Comparison of ENCODE assay signal across 10 mouse cellular contexts in the genomic region with DNA sequence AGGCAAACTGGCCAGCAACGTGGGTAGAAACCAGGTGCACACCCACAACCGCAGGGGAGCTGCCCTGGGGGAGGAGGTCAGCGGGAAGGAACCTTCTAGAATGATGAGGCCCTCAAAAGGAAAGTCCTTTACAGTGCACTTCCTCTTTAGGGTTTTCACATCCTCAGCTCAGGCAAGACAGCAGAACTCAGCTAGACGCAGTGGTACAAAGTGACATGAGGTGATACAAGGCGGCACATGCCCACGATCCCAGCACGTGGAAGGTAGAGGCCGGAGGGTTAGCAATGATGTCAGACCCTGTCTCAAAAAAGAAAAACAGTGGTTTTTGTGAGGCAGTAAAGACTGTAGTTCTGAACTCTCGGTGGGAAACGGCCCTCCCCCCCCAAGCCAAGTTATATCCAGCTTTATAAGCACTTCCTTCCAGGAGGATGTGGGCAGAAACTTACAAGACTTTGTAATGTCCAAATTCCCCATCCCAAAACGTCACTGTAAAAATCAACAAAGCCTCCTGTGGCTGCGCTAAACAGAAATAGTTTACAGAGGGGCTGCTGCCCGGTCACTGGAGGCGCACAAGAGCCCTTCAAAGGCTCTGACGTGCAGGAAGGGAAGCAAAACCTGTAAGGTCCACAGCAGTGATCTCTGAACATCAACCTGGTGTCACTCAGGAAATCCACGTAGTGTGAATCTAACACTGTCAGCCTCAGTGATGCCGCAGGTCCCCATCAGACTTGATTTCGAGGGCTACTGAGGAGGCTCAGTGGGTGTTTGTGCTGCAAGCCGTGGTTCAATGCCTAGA. TPM values are rescaled to one million over a fixed set of nuclear protein-coding genes. Genes with fewer than 3 reads are reported as not detected.
DNase-seq lines count a peak whose midpoint lies in the region; ATAC-seq lines count a peak whose summit lies in the region.
"Had no signal": no experiment of that assay in that cellular context is flagged by ENCODE, and none has a peak within 500 bp of the region (broad histone marks: within the 10 kb centered on the region; RNA-seq: fewer than 3 reads in every experiment).

No protein-coding gene starts in this region.

- no peak overlapping the region for H3K4me2 ChIP-seq in heart, embryonic 15.5 days
- H3K4me2 ChIP-seq in kidney, embryonic 14.5 days (replicated peaks; ENCODE audit: low read depth, low read length): no peak overlapping the region
- H3K4me2 ChIP-seq: intestine, embryonic 15.5 days had no signal

- H3K9ac ChIP-seq in heart, embryonic 15.5 days: no peak overlapping the region
- H3K9ac ChIP-seq in kidney, embryonic 14.5 days (ENCODE audit: low read depth, low read length): no peak overlapping the region; the same call in 1 of the 2 replicates
- H3K9ac ChIP-seq: intestine, embryonic 15.5 days had no signal

- no peaks in the 10 kb centered on the region for H3K36me3 ChIP-seq in heart, embryonic 15.5 days
- no peaks in the 10 kb centered on the region for H3K36me3 ChIP-seq in kidney, embryonic 14.5 days (ENCODE audit: control insufficient read depth, insufficient read depth, low read length)
- H3K36me3 ChIP-seq: intestine, embryonic 15.5 days had no signal

- no peak for ATAC-seq in heart, embryonic 15.5 days (replicated peaks; ENCODE audit: insufficient number of reproducible peaks, insufficient read depth, low FRiP score, low read depth)
- ATAC-seq in common myeloid progenitor, adult 5-6 weeks (replicated peaks; ENCODE audit: low read depth, poor library complexity, severe bottlenecking): peak; percentile 90
- no peak for ATAC-seq in kidney, embryonic 14.5 days (ENCODE audit: low FRiP score, low TSS enrichment)
- ATAC-seq: intestine, embryonic 15.5 days had no signal

- H3K27ac ChIP-seq in heart, embryonic 15.5 days: peak overlapping the region; percentile 27; the same call in 1 of the 2 replicates
- H3K27ac ChIP-seq in kidney, embryonic 14.5 days (ENCODE audit: low read depth, low read length): no peak overlapping the region
- H3K27ac ChIP-seq: intestine, embryonic 15.5 days had no signal

- no peak for DNase-seq in heart, postnatal 4 days
- DNase-seq in B cell, adult 2 months: peak; percentile 80 to 81
- peak; percentile 55 to 69 for DNase-seq in monocyte, adult 2 months (ENCODE audit: low read depth in 1 of 2, low spot score in 2 of 2)
- no peak for DNase-seq in ovary, adult 18-20 months (ENCODE audit: low spot score)
- DNase-seq in gastrocnemius, postnatal 36 days: no peak
- DNase-seq: cerebellum, adult 8-10 months had no signal

- H3K27me3 ChIP-seq in heart, embryonic 15.5 days: no peaks in the 10 kb centered on the region
- H3K27me3 ChIP-seq in kidney, embryonic 14.5 days (ENCODE audit: control insufficient read depth, insufficient read depth, low read length): no peaks in the 10 kb centered on the region
- H3K27me3 ChIP-seq: intestine, embryonic 15.5 days had no signal

- intact Hi-C loops in gastrocnemius, postnatal 36 days (cut with DNase I): no loop called here

- H3K9me3 ChIP-seq in heart, embryonic 15.5 days (replicated peaks): no peaks in the 10 kb centered on the region
- H3K9me3 ChIP-seq in kidney, embryonic 14.5 days (ENCODE audit: control insufficient read depth, low read length): peaks cover 3% of the 10 kb centered on the region; the same call in 1 of the 2 replicates
- H3K9me3 ChIP-seq: intestine, embryonic 15.5 days had no signal

- peaks cover 13% of the 10 kb centered on the region for H3K4me1 ChIP-seq in heart, embryonic 15.5 days (replicated peaks)
- no peaks in the 10 kb centered on the region for H3K4me1 ChIP-seq in kidney, embryonic 14.5 days (ENCODE audit: control insufficient read depth, insufficient read depth, low read length)
- H3K4me1 ChIP-seq: intestine, embryonic 15.5 days had no signal

- WGBS in heart, embryonic 15.5 days: 54% methylated on average over 19 of the region's 19 CpGs
- 68% methylated on average over 19 of the region's 19 CpGs for WGBS in kidney, embryonic 14.5 days

- no peak overlapping the region for H3K4me3 ChIP-seq in heart, embryonic 15.5 days
- no peak overlapping the region for H3K4me3 ChIP-seq in kidney, embryonic 14.5 days (ENCODE audit: low read length)
- H3K4me3 ChIP-seq: intestine, embryonic 15.5 days had no signal

RNA-seq across cellular contexts. Expression of gene Lao1, which starts 38.5 kb away (rescaled TPM):
- not detected in 2 replicates for polyA plus RNA-seq in heart, embryonic 15.5 days (2015; fragmentation: Nextera tagmentation; extraction: Ambion mirVana)
- total RNA-seq in heart, postnatal 4 days (2021): not detected
- total RNA-seq in common myeloid progenitor, adult 5-6 weeks (2017): not detected in 2 replicates
- polyA plus RNA-seq in kidney, embryonic 14.5 days (2014; fragmentation: Nextera tagmentation; extraction: Ambion mirVana): not detected in 2 replicates
- total RNA-seq in gastrocnemius, postnatal 36 days (2021): under 1 TPM; 0.36 to 0.86 TPM
- polyA plus RNA-seq: intestine, embryonic 15.5 days had no signal

Comparison
In these comparisons a context has a peak if more than half of its experiments do, and no peak if none do; other contexts are left out.
1. DNase-seq: peak in B cell, adult 2 months (2 of 2) and monocyte, adult 2 months (2 of 2); none in heart, postnatal 4 days (single experiment), ovary, adult 18-20 months (single experiment) and gastrocnemius, postnatal 36 days (0 of 2).